Mouse (Mus musculus) layer of hippocampus, adult 11-12 months (tissue): Measurements from ENCODE around the gene Polh.

ENCODE experiments used
- DNase-seq: peaks from one replicate; pipeline ENCODE4 v3.0.0; 2022; ENCODE audit warnings: low spot score

Gene Polh

GRCm38 (mm10) chr17:46202421-46203071, at the start of gene Polh, which contains the start of gene Xpo5:
Polh (minus strand) TSS chr17:46202645.
Xpo5 (plus strand) TSS chr17:46202782.
- peak; percentile 91 for DNase-seq

GRCm38 (mm10) chr17:46251174-46251573, 48.7 kb upstream of the Polh start:
- no peak for DNase-seq

- no peak for DNase-seq
These were observed 45.7 kb upstream of the Polh start for GRCm38 (mm10) chr17:46248189-46248522.

GRCm38 (mm10) chr17:46247512-46248188, 45.2 kb upstream of the Polh start, which contains the start of the genes Polr1c and Yipf3:
Polr1c (minus strand) TSS chr17:46248054.
Yipf3 (plus strand) TSS chr17:46248080.
- peak; percentile 95 for DNase-seq

- DNase-seq: no peak
These were observed 42.1 kb upstream of the Polh start for GRCm38 (mm10) chr17:46244579-46244978.

- no peak for DNase-seq
These were observed 41.2 kb upstream of the Polh start for GRCm38 (mm10) chr17:46243624-46244023.

- no peak for DNase-seq
These were observed 40.5 kb upstream of the Polh start for GRCm38 (mm10) chr17:46242993-46243392.

GRCm38 (mm10) chr17:46242274-46242673, 39.8 kb upstream of the Polh start:
- DNase-seq: no peak

GRCm38 (mm10) chr17:46241471-46241870, 39.0 kb upstream of the Polh start:
- no peak for DNase-seq

GRCm38 (mm10) chr17:46239516-46240114, 37.2 kb upstream of the Polh start:
- DNase-seq: no peak

GRCm38 (mm10) chr17:46237480-46237879, 35.0 kb upstream of the Polh start:
- DNase-seq: no peak

GRCm38 (mm10) chr17:46237079-46237478, 34.6 kb upstream of the Polh start:
- DNase-seq: no peak

- DNase-seq: no peak
These were observed 33.6 kb upstream of the Polh start for GRCm38 (mm10) chr17:46236067-46236466.

- no peak for DNase-seq
These were observed 25.1 kb upstream of the Polh start for GRCm38 (mm10) chr17:46227576-46227975.

- DNase-seq: no peak
These were observed 19.2 kb upstream of the Polh start for GRCm38 (mm10) chr17:46221601-46222000.

- no peak for DNase-seq
These were observed 8.1 kb upstream of the Polh start for GRCm38 (mm10) chr17:46210550-46210949.

GRCm38 (mm10) chr17:46206676-46207075, 4.2 kb upstream of the Polh start:
- DNase-seq: no peak

GRCm38 (mm10) chr17:46203078-46203477, 633 bp upstream of the Polh start:
- peak; percentile 26 for DNase-seq

- DNase-seq: no peak
These were observed 1.3 kb downstream of the Polh start for GRCm38 (mm10) chr17:46201151-46201550.

- DNase-seq: no peak
These were observed 13.6 kb downstream of the Polh start for GRCm38 (mm10) chr17:46188829-46189228.

- DNase-seq: no peak
These were observed 20.2 kb downstream of the Polh start for GRCm38 (mm10) chr17:46182273-46182672.

GRCm38 (mm10) chr17:46170538-46170937, 31.9 kb downstream of the Polh start:
- DNase-seq: no peak

GRCm38 (mm10) chr17:46168768-46169167, 33.7 kb downstream of the Polh start:
- DNase-seq: no peak
